Mouse (Mus musculus): Measurements from ENCODE around the gene Crls1.

DNA sequence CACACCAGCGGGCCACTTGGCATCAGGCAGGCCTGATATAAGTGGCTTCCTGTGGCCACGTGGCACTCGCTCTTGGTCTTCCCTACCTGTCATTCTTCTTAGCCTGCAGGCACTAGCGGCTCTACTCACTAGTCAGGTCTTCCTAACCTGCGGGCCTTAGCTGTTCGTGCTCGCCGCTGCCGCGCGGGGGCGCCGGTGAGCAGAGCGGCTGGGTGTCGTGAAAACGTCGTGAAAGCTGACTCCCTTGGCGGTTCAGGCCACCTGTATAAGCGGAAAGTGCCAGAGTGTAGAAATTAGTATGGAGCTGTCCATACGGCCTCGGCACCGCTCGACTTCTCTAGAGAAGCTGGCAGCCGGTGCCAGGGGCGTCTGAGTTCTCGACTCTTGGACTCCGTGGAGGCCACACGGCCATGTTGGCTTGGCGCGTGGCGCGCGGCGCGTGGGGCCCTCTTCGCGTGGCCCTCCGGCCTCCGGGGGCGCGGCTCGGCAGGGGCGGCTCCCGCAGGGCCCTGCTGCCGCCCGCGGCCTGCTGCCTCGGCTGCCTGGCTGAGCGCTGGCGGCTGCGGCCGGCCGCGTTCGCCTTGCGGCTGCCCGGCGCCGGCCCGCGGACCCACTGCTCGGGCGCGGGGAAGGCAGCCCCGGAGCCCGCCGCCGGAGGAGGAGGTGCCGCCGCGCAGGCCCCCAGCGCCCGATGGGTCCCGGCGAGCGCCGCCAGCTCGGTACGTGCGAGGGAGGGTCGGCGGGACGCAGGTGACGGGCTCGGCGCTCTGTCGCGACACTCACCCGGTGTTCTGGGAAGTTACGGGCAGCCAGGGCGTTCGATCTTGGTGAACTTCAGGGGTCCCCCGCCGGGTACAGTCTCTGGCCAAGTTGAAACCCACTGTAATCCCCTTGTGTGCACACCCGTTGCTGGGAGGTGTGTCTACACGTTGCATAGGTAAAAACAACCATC, at the start of gene Crls1:
- TF ChIP-seq CTCF (IDR thresholded peaks at IDR 0.05; ENCODE audit: insufficient read depth, low read depth, low read length) (peak; percentile 98), POLR2A (IDR thresholded peaks at IDR 0.05; ENCODE audit: insufficient read depth, low read depth, low read length) (peak; percentile 79)

Data from olfactory bulb, adult 2 months (tissue).